ENCODE assay signal across 10 mouse cellular contexts in the genomic region with DNA sequence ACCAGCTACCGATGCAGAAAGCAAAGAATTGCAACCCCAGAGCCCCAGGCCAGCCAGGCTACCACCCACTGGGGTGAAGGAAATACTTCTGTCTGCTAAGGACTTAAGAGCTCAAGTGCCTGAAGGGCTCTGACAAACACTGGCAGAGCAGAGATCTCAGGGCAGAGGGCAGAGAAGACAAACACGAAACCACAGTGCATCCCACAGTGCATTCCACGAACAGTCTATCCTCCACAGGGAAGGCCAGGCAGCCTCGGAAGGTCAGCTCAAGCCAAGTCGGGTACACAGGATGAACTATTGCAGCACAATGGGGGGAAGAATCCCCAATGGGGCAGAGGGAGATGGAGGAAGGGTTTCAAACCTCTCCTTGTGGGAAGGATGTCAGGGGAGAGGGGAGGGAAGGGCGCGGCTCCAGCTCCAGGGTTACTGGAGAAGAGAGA.
A peak's percentile ranks its signal among the peaks of the same experiment; 100 is the strongest.
DNase-seq lines count a peak whose midpoint lies in the region; ATAC-seq and TF ChIP-seq lines count a peak whose summit lies in the region.
"Had no signal": no experiment of that assay in that cellular context is flagged by ENCODE, and none has a peak within 500 bp of the region (broad histone marks: within the 10 kb centered on the region; RNA-seq: fewer than 3 reads in every experiment).

No protein-coding gene starts in this region.

- in situ Hi-C loops in CH12.LX (cut with MboI; ENCODE audit: low pct_ligation_motif_present, low pct_unique_long_range_greater_than_20kb, low sequenced_read_pairs): no loop called here

- no peaks in the 10 kb centered on the region for H3K9me3 ChIP-seq in CH12.LX (replicated peaks; ENCODE audit: low read length)
- H3K9me3 ChIP-seq in embryonic facial prominence, embryonic 15.5 days (replicated peaks): no peaks in the 10 kb centered on the region
- H3K9me3 ChIP-seq in lung, embryonic 15.5 days: no peaks in the 10 kb centered on the region
- H3K9me3 ChIP-seq: liver, embryonic 13.5 days had no signal

- peaks cover 0 to 3% of the 10 kb centered on the region in 2 experiments; a peak in 1 of 4 replicates for H3K4me1 ChIP-seq in CH12.LX (ENCODE audit: control insufficient read depth in 1 of 2, insufficient read depth in 2 of 2)
- H3K4me1 ChIP-seq in embryonic facial prominence, embryonic 15.5 days: peaks cover 10% of the 10 kb centered on the region
- peaks cover 17% of the 10 kb centered on the region for H3K4me1 ChIP-seq in lung, embryonic 15.5 days
- H3K4me1 ChIP-seq: liver, embryonic 13.5 days had no signal

- no peak overlapping the region for H3K9ac ChIP-seq in CH12.LX (ENCODE audit: insufficient read depth, low read depth)
- no peak overlapping the region for H3K9ac ChIP-seq in embryonic facial prominence, embryonic 15.5 days
- no peak overlapping the region for H3K9ac ChIP-seq in lung, embryonic 15.5 days
- H3K9ac ChIP-seq: liver, embryonic 13.5 days had no signal

- H3K27ac ChIP-seq in gastrocnemius, adult 2 months: 0 out of 2 replicates have a peak overlapping the region, but pooled peaks have one; percentile 17
- no peak overlapping the region; the same call in 1 of the 2 replicates for H3K27ac ChIP-seq in CH12.LX (ENCODE audit: insufficient read depth, low read depth)
- no peak overlapping the region for H3K27ac ChIP-seq in embryonic facial prominence, embryonic 15.5 days (replicated peaks)
- peak overlapping the region; percentile 72 for H3K27ac ChIP-seq in lung, embryonic 15.5 days
- H3K27ac ChIP-seq: liver, embryonic 13.5 days had no signal

- H3K79me2 ChIP-seq in CH12.LX (replicated peaks; ENCODE audit: control insufficient read depth, extremely low read depth, insufficient read depth, poor library complexity, severe bottlenecking): no peaks in the 10 kb centered on the region

- TF ChIP-seq POLR2A in CH12.LX (IDR thresholded peaks at IDR 0.05; ENCODE audit: low read depth, low read length): no peak

- peaks cover 27% of the 10 kb centered on the region for H3K27me3 ChIP-seq in CH12.LX (replicated peaks)
- no peaks in the 10 kb centered on the region for H3K27me3 ChIP-seq in embryonic facial prominence, embryonic 15.5 days
- no peaks in the 10 kb centered on the region for H3K27me3 ChIP-seq in lung, embryonic 15.5 days
- H3K27me3 ChIP-seq: liver, embryonic 13.5 days had no signal

- no peak overlapping the region for H3K4me2 ChIP-seq in CH12.LX (ENCODE audit: insufficient read depth, low read depth, poor library complexity, severe bottlenecking)
- 0 out of 2 replicates have a peak overlapping the region, but pooled peaks have one; percentile 1 for H3K4me2 ChIP-seq in embryonic facial prominence, embryonic 15.5 days (replicated peaks)
- H3K4me2 ChIP-seq in lung, embryonic 15.5 days: peak overlapping the region; percentile 35
- H3K4me2 ChIP-seq: liver, embryonic 13.5 days had no signal

- intact Hi-C loops in gastrocnemius, adult 2 months (cut with DNase I): no loop called here
- intact Hi-C loops in gastrocnemius, postnatal 36 days (cut with DNase I): no loop called here

- no peak for DNase-seq in gastrocnemius, adult 2 months
- no peak for DNase-seq in gastrocnemius, postnatal 36 days
- DNase-seq in CH12.LX (ENCODE audit: extremely low read depth): no peak
- DNase-seq in gastrocnemius, postnatal 25 days: no peak
- no peak for DNase-seq in gastrocnemius, postnatal 4 days (ENCODE audit: low spot score in 2 of 2)
- DNase-seq: B cell, adult 2 months; liver, embryonic 13.5 days had no signal

- 6% methylated on average over 7 of the region's 7 CpGs for WGBS in embryonic facial prominence, embryonic 15.5 days
- 8% methylated on average over 7 of the region's 7 CpGs for WGBS in lung, embryonic 15.5 days

- dilution Hi-C loops in CH12.LX (cut with MboI; ENCODE audit: extremely low pct_ligation_motif_present, extremely low pct_unique_long_range_greater_than_20kb, low sequenced_read_pairs): no loop called here

- TF ChIP-seq EP300 in CH12.LX (IDR thresholded peaks at IDR 0.05; ENCODE audit: low read length): no peak

- no peak for ATAC-seq in embryonic facial prominence, embryonic 15.5 days (ENCODE audit: insufficient number of reproducible peaks, low FRiP score, low TSS enrichment, low read depth)
- 0 out of 2 replicates have a peak, but pooled peaks have one; percentile 46 for ATAC-seq in lung, embryonic 15.5 days (ENCODE audit: borderline replicate concordance, extremely low read depth, low FRiP score, low TSS enrichment)
- ATAC-seq in activated CD4-positive, CD25-positive, alpha-beta regulatory T cell, adult 4 months: no peak

- TF ChIP-seq CTCF in gastrocnemius, adult 2 months (IDR thresholded peaks at IDR 0.05): no peak
- TF ChIP-seq CTCF in CH12.LX (conservative IDR thresholded peaks at IDR 0.05 in 1 of 2, IDR thresholded peaks at IDR 0.05 in 1 of 2; ENCODE audit: low read depth in 2 of 2, low read length in 2 of 2): no peak

- TF ChIP-seq RAD21 in CH12.LX (IDR thresholded peaks at IDR 0.05; ENCODE audit: low read depth, low read length): no peak

- no peaks in the 10 kb centered on the region for H3K36me3 ChIP-seq in CH12.LX (replicated peaks in 1 of 2; ENCODE audit: control insufficient read depth in 1 of 2, insufficient read depth in 1 of 2, low read length in 1 of 2)
- H3K36me3 ChIP-seq in embryonic facial prominence, embryonic 15.5 days: no peaks in the 10 kb centered on the region
- H3K36me3 ChIP-seq in lung, embryonic 15.5 days: no peaks in the 10 kb centered on the region
- H3K36me3 ChIP-seq: liver, embryonic 13.5 days had no signal

- H3K4me3 ChIP-seq in gastrocnemius, adult 2 months: no peak overlapping the region
- H3K4me3 ChIP-seq in CH12.LX (replicated peaks in 1 of 3; ENCODE audit: low read depth in 2 of 3, low read length in 2 of 3, poor library complexity in 1 of 3): no peak overlapping the region
- no peak overlapping the region for H3K4me3 ChIP-seq in embryonic facial prominence, embryonic 15.5 days (replicated peaks)
- no peak overlapping the region for H3K4me3 ChIP-seq in lung, embryonic 15.5 days
- H3K4me3 ChIP-seq: liver, embryonic 13.5 days had no signal

TF ChIP-seq in CH12.LX, 34 proteins besides CTCF, POLR2A, EP300 and RAD21:
- TF ChIP-seq BHLHE40 (IDR thresholded peaks at IDR 0.05; ENCODE audit: low read depth, low read length) (0 out of 2 replicates have a peak, but pooled peaks have one; percentile 8), NRF1 (IDR thresholded peaks at IDR 0.05; ENCODE audit: low read depth, low read length) (no peak)

Comparison
In these comparisons a context has a peak if more than half of its experiments do, and no peak if none do; other contexts are left out.
1. H3K27ac ChIP-seq: peak in gastrocnemius, adult 2 months (single experiment) and lung, embryonic 15.5 days (single experiment); none in CH12.LX (single experiment) and embryonic facial prominence, embryonic 15.5 days (single experiment).